Mouse (Mus musculus): ENCODE measurements around the gene Ptpro.

GRCm38 (mm10) chr6:137473433-137473832 lies 221.3 kb downstream of the Ptpro start:
- no peak for TF ChIP-seq EP300 (IDR thresholded peaks at IDR 0.05; ENCODE audit: low read depth)
- TF ChIP-seq CTCF (IDR thresholded peaks at IDR 0.05; ENCODE audit: low read depth): no peak

Data from liver, embryonic 14.5 days (tissue).